Mouse (Mus musculus) cerebellum, adult 11 months (tissue): ENCODE results near the gene Prr19.
A peak's percentile ranks its signal among the peaks of the same experiment; 100 is the strongest.

ENCODE experiments used
- DNase-seq: peaks from one replicate; pipeline ENCODE4 v3.0.0; 2022

The Prr19 gene

DNA sequence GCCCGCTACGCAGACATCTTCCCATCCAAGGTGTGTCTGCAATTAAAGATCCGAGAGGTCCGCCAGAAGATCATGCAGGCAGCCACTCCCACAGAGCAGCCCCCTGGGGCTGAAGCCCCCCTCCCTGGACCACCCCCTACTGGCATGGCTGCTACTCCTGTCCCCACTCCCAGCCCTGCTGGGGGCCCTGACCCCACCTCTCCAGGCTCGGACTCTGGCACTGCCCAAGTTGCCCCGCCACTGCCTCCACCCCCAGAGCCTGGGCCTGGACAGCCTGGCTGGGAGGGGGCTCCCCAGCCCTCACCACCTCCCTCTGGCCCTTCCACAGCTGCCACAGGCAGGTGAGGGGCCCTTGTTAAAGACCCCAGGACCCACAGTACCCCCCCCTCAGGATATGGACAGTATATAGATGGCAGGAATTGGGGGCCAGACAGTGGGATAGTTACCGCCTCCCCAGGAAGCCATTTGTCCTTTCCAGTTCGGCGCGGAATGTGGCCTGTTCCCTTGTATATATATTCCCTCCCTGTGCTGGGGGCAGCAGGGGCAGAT, 7.9 kb upstream of the Prr19 start:
- no peak for DNase-seq

DNA sequence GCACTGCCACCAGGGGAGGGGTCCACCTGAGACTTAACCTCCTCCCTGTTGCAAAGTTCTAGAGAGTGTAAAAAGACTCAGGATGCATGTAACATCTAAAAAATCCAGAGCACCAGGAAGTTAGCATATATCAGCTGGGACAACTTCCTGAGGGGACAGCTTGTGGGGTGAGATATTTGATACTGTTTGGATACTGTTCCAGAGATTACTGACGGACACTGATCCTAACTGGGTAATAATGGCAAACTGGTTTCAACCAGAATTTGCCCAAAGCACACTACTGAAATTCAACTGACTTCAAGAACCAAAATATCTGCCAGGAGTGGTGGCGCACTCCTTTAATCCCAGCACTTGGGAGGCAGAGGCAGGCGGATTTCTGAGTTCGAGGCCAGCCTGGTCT, 6.7 kb upstream of the Prr19 start:
- no peak for DNase-seq

DNA sequence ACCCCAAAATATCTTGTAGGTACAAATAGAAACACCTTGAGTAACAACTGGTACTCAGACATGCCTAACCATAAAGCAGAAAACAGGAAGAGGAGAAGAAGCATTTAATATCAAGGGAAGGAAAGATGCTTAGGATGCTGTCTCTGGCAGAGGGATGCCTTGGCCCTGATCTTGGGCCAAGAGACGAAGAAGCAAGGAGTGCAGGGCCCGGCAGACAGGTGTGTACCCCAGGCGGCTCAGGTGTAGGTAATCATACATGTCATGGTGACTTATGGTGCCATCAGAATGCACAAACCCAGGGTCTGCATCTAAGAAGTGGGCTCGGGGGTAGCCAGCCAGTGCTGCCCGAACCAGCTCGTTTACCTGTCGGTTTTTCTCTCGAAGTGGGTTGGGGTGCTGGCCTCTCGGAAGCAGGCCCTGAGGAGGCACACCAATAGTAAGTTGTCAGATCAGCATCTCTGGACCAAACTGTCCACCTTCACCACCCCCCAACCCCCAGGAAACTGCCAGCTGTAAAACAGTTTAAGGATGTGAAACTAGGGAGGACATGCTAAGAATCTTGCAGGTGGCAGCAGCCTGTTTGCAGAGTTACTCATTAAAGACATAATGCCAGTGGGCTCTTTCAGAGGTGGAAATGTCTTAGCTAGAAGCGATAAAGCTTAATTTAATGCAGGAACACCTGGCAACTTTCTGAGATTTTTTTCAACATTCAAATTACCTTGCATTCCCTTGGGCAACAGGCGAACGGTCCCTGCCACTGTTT, 6.1 kb upstream of the Prr19 start:
- DNase-seq, result no peak

DNA sequence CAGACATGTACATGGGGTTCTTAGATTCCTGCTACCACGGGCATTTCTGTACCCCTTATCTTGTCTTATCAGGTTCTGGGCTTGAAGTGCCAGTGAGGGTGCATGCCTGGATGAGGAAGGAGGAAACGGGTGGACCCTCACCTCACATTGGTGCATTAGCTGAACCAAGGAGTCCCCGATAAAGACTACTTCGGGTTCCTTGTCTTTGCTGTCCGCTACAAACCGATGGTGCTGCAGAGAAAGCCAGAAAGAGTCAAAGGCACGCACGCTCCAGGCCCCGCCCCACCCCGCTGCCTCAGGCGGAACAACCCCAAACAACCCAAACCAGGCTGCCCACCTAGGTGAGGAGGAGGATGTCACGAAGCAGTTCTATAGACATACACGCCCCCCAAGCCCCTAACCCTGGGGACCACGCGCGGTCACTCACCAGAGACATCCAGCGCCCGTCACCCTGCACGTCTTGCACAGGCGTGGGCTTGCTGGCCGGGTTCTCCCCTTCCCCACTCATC, 4.2 kb upstream of the Prr19 start:
- no peak for DNase-seq

DNA sequence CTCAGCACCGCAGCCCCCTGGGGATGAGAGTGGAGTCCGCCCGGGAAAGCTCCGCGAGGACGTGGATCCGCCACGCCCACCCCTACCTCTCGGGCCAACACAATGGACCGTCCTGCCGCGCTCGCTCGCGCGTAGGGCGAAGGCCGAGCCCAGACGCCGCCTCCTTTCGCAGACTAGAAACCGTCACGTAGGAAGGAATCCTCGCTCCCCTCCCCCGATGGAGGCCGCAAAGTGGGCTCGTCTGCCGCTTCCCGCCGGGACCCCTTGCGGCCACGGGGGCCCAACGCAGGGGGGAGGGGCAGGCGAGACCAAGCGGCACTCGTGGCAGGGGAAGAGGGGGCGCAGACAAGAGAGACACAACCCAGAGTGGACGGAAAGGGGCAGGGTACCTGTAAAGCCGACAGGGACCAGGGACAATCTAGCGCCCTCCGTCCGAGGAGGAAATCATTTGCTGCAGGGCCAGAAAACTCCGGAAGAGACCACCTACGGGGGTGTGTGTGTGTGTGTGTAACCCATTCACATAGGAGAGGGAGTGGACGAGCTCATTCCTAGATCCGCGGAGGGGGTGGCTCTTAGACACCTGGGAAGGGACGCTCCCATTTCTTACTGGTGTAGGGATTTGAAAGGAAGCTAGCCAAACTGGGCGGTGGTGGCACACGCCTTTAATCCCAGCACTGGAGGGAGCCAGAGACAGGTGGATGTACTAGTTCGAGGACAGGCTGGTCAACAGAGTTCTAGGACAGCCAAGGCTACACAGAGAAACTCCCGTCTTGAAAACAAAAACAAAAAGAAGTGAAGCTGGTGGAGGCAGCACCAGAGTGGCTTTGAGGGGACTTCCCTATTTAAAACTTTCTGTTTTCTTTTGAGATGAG, 3.5 kb upstream of the Prr19 start, which contains the start of gene Pafah1b3:
Pafah1b3 (minus strand) TSS at position 533 of the 872 bp plus-strand sequence.
- DNase-seq, result peak; percentile 89

DNA sequence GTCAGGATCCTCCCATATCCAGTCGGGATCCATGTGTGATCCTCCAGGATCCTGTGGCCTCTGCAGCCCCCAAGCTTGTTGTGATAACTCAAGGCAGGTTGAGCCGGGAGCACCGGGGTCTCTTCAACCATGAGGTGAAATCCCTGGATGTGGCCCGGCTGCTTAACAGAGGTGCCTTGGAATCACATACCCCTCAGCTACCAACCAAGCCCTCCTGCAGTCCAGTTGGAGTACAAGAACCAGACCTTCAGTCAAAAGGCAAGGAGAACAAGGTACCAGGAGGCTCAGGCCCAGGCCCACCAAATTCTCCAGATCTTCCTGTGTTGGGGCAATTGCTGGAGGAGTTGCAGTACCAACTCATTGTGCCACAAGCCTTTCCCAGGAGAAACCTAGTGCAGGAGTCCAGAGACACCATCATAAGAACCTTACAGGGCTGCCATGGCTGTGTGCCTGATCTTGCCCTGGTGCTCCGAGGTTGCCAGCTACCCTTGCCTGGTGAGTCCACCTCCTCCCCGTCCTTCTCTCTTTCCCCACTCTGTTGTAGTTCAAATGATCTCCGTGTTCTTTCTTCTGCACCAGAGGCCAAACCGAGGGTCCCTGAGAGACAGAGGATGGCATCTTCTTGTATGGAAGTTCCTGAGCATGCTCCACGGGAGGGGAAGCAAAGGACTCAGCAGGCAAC, 1.9 kb downstream of the Prr19 start:
- DNase-seq, result no peak

DNA sequence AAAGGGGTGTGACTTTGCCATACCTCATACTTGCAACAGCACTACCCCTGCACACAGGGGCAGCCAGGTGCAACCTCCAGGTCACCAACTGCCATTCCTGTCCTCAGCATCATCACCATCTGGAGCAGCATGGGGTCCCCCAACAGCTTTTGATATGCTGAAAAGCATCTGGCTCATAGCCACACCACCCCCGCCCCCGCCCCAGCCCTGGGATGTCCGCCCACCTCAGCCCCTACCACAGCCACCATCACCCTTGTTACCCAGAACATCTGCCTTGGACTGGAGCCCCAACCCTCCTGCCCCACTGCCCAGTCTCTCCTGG, 2.4 kb downstream of the Prr19 start:
- no peak for DNase-seq

DNA sequence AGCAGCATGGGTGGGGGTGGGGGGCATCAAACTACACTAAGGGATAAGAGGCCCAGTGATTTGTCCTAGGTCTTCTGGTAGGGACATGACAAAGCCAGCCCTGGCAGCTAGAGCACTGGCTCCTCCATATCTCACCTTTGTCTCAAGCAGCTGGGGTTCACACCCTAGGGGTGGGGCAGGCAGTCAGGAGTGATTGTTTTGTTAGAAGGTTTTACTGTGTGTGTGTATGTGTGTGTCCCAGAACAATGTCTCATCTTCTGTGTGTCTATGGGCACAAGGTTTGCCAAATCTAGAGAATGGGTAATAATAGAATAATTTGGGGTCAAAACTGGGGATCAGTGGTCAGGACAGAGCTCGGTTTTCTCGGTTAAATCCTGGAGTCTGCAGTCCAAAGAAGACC, 4.3 kb downstream of the Prr19 start:
- no peak for DNase-seq

DNA sequence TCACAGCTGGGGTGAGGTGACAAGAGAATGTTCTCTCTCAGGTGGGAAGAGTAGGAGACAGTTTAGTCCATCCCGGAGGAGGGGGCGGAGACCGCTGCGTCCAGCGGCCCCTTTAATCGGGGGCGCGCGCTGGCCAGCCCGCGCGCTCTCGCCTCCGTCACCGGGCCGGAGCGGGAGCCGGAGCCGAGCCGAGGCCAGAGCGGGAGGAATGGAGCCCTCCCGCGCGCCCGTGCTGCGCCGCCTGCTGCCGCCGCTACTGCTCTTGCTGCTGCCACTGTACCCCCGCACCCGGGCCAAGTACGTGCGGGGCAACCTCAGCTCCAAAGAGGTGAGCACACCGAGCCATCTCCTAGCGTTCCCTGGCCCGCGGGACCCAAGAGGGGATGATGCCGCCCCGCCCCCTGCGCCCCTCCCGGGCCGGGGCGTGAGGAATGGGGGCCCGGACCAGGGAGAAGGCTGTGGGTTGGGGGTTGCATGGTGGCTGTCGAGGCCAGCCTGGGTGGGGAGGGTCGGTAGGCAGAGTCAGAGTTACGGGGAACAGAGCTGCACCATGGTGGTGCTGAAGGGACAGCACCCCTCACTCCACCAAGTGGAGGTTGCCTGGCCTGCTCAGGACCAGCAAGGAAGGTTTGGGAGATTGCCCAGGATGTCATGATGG, 4.9 kb downstream of the Prr19 start, which contains the start of gene Tmem145:
Tmem145 (plus strand) TSS at position 151 of the 658 bp plus-strand sequence.
- peak; percentile 73 for DNase-seq

DNA sequence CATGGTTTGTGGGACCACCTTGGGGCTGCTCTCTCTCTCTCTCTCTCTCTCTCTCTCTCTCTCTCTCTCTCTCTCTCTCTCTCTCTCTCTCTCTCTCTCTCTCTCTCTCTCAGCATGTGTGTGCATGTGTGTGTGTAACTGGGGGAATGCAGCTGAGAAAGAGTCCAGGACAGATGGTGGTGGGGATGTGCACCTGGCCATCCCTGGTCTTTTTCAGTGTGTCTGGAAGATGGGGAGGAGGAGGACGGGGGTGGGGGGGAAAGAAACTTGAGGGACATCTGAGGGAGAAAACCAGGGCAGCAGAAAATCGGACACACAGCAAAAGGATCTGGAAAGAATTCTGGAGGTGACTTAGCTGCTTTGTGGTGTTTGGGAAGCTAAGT, 5.4 kb downstream of the Prr19 start:
- no peak for DNase-seq

DNA sequence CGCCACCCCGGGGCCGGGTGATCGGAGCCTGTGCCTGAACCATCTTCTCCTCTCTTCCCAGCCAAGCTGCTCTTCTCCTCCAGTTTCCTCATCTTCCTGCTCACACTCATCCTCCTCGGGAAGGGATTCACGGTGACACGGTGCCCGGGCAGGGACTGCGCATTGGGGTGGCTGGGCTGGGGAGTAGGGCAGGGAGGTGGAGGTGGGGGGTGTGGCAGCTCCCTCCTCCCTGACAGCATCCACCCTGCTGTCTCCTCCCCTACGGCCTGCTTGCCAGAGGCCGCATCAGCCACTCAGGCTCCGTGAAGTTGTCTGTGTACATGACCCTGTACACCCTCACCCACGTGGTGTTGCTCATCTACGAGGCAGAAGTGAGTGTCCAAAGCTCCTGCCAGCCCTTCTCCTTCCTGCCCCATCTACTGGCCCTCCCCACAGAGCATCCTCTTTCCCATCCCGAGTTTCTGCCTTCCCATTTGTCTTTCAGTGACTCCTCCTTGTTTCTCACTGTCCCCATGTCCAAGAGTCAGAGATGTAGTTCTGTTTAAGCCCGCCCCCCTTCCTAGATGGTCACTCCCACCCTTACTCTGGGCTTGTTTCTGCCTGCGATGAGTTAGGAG, 7.6 kb downstream of the Prr19 start:
- DNase-seq, result no peak

DNA sequence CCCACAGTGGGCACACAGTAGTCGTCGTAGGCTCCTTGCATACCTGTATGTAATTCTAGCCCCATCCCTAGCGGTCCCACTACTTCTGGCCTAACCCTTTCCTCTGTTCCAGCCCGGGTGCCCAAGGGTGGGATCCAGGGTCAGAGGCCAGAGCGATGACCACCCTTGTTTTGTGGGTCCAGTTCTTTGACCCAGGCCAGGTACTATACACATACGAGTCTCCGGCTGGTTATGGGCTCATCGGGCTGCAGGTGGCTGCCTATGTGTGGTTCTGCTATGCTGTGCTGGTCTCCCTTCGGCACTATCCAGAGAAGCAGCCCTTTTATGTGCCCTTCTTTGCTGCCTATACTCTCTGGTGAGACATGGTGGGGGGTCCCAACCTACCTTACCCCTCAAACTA, 8.2 kb downstream of the Prr19 start:
- no peak for DNase-seq

DNA sequence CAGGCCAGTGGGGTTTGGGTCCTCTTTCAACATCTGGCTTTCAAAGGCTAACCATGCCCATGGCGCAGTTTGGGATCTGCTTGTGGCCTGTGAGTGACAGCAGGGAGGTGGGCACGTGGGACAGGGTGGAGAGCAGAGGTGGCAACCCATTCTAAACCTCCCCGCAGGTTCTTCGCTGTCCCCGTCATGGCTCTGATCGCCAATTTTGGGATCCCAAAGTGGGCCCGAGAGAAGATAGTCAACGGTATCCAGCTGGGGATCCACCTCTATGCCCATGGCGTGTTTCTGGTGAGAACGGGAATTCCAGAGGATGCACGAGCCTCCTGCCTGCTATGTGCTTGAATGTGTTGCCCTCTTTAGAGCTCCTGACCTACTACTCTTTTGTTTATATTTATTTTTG, 10.0 kb downstream of the Prr19 start:
- DNase-seq, result no peak

DNA sequence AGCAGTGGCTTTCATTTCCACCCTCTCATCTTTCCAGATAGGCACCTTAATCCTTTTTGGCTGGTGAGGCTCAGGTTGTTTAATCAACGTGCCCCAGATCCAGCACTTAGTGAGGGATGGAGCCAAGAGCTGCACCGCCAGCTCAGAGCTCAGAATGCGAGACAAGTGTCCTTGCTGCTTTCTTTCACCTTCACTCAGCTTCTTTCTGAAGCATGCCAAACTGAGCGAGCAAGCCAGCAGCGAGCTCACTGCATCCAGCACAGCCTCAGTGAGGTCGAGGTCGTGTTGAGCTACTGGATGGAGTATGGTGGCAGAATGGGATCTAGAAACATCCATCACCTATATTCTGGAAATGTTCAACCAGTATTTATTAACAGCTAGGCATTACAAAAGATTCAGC, 12.1 kb downstream of the Prr19 start:
- no peak for DNase-seq

DNA sequence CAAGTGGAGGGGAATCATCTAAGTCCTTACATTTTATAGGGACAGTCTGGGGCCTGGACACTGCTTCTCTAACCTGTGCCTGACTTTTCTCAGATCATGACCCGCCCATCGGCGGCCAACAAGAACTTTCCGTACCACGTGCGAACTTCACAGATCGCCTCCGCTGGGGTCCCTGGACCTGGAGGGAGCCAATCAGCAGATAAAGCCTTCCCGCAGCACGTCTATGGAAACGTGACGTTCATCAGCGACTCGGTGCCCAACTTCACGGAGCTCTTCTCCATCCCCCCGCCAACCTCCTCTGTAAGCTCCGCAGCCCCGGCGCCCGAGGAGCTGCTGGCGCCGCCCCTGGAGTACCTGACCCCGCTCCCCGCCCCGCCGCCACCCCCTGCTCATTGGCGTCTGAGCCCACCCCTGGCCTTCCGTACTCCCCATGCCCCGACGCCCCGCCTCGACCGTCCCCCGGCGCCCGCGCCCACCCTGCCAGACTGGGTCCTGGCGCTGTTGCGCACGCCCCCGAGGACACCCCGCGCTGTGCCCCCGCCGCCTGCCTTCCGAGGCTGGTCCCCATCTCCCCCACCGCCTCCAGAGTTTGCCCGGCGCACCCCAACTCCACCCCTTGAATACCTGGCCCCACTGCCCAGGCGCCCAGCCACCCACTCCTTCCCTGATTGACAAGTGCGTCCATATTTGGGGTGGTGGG, 13.5 kb downstream of the Prr19 start:
- peak; percentile 53 for DNase-seq

DNA sequence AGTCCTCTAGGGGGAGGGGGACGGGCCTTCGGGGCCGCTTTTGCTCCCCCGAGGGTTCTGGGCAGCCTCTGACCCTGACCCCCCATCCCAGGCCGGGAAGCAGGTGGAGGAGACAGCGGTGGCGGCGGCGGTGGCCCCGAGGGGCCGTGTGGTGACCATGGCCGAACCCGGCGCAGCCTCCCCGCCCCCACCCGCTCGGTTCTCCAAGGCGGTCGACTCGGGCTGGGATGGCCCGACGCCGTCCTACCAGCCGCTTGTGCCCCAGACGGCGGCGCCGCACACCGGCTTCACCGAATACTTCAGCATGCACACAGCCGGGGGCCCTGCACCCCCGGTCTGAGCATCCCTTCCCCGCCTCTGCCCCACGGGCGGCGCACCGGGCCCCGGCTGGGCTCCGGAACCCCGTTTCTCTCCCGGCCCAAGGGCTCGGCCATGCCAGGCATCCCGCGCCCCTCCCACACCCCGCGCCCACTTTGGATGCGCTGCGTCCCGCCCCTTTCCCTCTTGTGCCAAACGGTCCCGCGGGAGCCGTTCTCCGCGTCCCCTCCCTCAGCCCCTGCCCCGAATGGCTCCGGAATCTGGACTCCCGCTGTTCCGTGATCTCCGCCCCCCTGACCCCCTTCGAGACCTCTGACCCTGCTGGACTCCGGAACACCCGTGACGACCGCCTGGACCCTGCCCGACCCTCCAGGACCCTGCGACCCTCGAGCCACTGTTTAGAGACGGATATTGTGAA, 14.3 kb downstream of the Prr19 start:
- DNase-seq, result peak; percentile 65

DNA sequence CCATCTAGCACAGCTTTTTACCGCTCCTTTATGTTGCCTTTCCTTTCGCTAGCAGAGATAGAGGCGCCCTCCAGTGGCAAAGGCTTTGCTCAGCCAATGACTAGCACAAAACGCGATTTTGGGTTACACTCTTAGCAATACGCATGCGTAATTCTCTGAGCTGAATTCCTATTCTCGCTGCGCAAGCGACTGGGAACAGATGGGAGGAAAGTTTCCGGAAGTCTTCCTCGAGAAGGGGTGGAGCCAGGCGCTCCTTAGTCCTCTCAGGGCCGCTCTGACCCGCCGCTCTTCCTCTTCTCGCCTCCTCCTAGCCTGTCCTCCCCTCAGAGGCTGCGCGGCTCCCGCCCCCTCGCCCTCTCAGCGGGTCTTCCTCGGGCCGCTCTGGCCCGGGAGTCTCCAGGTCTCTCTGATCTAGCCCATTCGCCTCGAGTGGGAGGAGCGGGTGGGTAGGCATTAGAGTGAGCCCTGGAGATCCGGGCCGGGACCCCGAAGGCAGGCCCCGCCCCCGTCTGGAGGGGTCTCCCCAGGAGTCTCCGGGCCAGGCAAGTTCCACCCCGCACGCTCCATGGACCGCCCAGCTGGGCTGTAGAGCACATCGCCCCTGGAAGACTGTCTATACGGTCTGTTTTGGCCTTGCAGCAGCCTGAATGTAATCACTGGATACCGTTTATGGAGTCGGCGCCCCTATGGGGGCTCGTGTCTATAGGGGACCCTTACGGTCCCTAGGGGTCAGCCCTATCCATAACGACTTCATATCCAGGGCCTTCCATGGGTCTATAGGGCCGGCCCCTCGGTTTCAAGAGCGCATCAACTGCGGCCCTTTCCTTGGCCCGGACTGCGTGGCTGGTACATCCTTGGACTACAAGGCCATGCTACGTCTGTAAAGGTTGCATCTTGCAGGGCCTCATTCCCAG, 15.6 kb downstream of the Prr19 start, which contains the start of gene Megf8:
Megf8 (plus strand) TSS at position 633 of the 914 bp plus-strand sequence.
- peak; percentile 94 for DNase-seq

DNA sequence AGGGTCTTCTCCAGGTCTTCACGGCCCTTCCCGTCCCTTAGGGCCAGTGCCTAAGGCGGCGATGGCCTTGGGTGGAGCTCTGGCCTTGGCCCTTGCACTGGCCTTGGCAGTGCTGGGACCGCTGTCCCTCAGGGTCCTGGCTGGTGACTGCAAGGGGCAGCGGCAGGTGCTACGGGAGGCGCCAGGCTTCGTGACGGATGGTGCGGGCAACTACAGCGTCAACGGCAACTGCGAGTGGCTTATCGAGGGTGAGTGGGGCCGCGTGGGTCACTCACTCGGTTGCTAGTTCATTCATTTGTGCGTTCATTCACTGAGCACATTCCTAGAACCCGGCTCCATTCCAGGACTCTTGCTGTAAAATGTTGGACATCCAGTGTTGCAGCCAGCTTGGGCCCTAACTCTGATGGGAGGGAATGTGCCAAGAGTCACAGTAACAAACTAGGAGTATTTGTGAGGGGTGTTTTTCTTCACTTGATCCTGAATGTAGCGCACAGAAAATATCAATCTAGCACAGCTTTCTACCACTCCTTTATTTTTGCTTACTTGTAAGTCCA, 16.3 kb downstream of the Prr19 start:
- DNase-seq, result peak; percentile 58

DNA sequence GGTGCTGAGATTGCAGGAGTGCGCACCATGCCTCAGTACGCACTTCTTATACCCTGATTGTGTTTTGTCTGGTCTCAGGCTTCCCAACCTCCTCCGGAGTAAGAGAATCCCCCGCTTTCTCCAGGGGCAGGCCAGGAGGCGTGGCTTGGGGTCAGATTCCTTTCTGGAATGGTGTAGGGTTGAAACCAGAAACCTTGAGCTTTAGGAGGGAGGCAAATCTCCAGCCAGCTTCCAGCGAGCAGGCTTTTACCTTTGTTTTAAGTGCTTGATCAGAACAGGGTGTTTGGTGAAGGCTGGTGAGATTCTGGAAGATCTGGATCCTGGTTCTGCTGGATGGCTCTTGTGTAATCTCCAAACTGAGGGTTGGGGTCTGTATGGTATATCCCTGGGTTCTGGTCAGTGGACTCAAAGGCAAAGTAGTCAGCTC, 20.9 kb downstream of the Prr19 start:
- DNase-seq, result no peak
